Mouse (Mus musculus): Measurements from ENCODE around the gene Rplp1.

- TF ChIP-seq GATA1 (IDR thresholded peaks at IDR 0.05; ENCODE audit: low read length): no peak
- no peak for TF ChIP-seq TAL1 (IDR thresholded peaks at IDR 0.05; ENCODE audit: low read length)
These were observed 37.9 kb upstream of the Rplp1 start for GRCm38 (mm10) chr9:61952241-61952640.
